Mouse (Mus musculus) bone marrow macrophage, adult 2 months (primary cell): ENCODE data around the gene Tshz2.

Experiments
- CTCF ChIP-seq: IDR thresholded peaks from 2 replicates; pipeline ENCODE4 v1.5.1; 2012; ENCODE audit warnings: low read depth, mild to moderate bottlenecking, low read length, moderate library complexity
- POLR2A ChIP-seq: IDR thresholded peaks from 2 replicates; pipeline ENCODE4 v1.6.1; 2012; ENCODE audit warnings: mild to moderate bottlenecking, low read depth, low read length, borderline replicate concordance

DNA sequence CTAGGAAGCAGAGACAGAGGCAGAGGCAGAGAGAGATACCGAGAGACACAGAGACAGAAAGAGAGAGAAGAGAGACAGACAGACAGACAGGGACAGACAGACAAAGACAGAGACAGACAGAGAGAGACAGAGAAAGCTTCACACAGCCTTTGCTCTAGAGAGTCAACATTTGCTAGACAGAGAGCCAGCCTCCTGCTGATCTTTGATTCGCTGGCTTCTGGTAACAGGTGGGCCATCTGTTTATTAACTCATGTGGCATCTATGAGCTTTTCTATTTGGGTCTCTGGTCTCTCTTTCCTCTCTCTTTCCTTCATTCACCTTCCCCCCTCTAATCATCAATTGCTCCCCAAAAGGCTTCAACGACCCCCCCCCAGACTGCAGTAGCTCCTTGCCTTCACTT, 181.5 kb downstream of the Tshz2 start:
- no peak for TF ChIP-seq CTCF
- no peak for TF ChIP-seq POLR2A
